Mouse (Mus musculus) lung, embryonic 14.5 days (tissue): ENCODE measurements around the gene Pqbp1. TPM values are rescaled to one million over a fixed set of nuclear protein-coding genes. Genes with fewer than 3 reads are reported as not detected.

Experiments
- ATAC-seq: fragments of 200-750 bp; cut with Nextera tagmentation; 2 replicates; pipeline ENCODE4 v1.8.0; 2017; ENCODE audit warnings: mild to moderate bottlenecking, moderate TSS enrichment, moderate library complexity; ENCODE audit not compliant: insufficient read depth
- DNase-seq: peaks from one replicate; pipeline ENCODE4 v3.0.0-alpha.2; 2015
- H3K27ac ChIP-seq: fragments of 300-500 bp; sonication (generic); 2 replicates; pipeline ENCODE4 v1.5.1; 2014; ENCODE audit warnings: low read depth, mild to moderate bottlenecking, moderate library complexity
- H3K27me3 ChIP-seq: fragments of 300-500 bp; sonication (generic); 2 replicates; pipeline ENCODE4 v1.6.1; 2014; ENCODE audit warnings: low read length, control low read depth; ENCODE audit not compliant: insufficient read depth
- H3K36me3 ChIP-seq: fragments of 300-500 bp; sonication (generic); 2 replicates; pipeline ENCODE4 v1.6.1; 2014; ENCODE audit warnings: control low read depth; ENCODE audit not compliant: insufficient read depth
- H3K4me1 ChIP-seq: fragments of 300-500 bp; sonication (generic); 2 replicates; pipeline ENCODE4 v1.6.1; 2014; ENCODE audit warnings: antibody characterized with exemption, control low read depth; ENCODE audit not compliant: insufficient read depth
- H3K4me2 ChIP-seq: fragments of 300-500 bp; sonication (generic); 2 replicates; pipeline ENCODE4 v1.6.1; 2014; ENCODE audit warnings: mild to moderate bottlenecking
- H3K4me3 ChIP-seq: fragments of 300-500 bp; sonication (generic); 2 replicates; pipeline ENCODE4 v1.5.1; 2014; ENCODE audit warnings: low read depth, low read length
- H3K9ac ChIP-seq: fragments of 300-500 bp; sonication (generic); 2 replicates; pipeline ENCODE4 v1.6.1; 2014
- H3K9me3 ChIP-seq: fragments of 300-500 bp; sonication (generic); 2 replicates; pipeline ENCODE4 v1.6.1; 2016; ENCODE audit warnings: low read depth, low read length, control low read depth
- CTCF ChIP-seq: IDR thresholded peaks from 2 replicates; pipeline ENCODE4 v1.5.1; 2016; ENCODE audit warnings: antibody characterized with exemption, low read depth
- WGBS: fragments of 180-500 bp; shearing (Covaris S2); extraction: QIAGEN DNeasy Blood & Tissue Kit; methylation state at CpG from one replicate; pipeline ENCODE4 v1.1.7; 2014; 5-methylcytosine and 5-hydroxymethylcytosine counted together
- polyA plus RNA-seq: library from polyadenylated mRNA; unstranded; fragments of >200 nt; fragmentation: Nextera tagmentation; extraction: Ambion mirVana; gene quantifications from 2 replicates; pipeline ENCODE4 v1.2.1, GENCODE M21; 2014

Gene Pqbp1
- polyA plus RNA-seq, 1 experiment from 2014 or later, result 101 TPM

DNA sequence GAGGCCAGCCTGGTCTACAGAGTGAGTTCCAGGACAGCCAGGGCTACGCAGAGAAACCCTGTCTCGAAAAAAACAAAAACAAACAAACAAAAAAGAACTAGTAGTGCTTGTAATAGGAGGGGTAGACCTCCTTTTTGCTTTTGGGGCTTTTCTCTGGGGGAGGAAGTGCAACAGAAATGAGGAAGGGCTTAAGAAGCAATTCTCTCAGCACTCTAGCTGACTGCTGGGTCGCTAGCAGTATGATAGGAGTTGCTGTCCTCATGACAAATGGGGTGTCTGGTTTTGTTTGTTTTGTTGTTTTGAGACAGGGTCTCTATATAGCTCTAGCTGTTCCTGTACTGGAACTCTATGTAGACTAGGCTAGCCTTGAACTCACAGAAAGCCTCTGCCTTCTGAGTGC lies 34.5 kb downstream of the Pqbp1 start:
- 62% methylated on average over 3 of the region's 3 CpGs for WGBS
- DNase-seq (no peak), ATAC-seq (no peak)
- Histone ChIP-seq H3K9me3 (no peaks in the 10 kb centered on the region), H3K36me3 (peaks cover 13% of the 10 kb centered on the region; the same call in 1 of the 2 replicates), H3K27ac (no peak overlapping the region), H3K4me3 (no peak overlapping the region), H3K4me2 (no peak overlapping the region), H3K9ac (no peak overlapping the region), H3K27me3 (no peaks in the 10 kb centered on the region), H3K4me1 (no peaks in the 10 kb centered on the region)
- no peak for TF ChIP-seq CTCF

DNA sequence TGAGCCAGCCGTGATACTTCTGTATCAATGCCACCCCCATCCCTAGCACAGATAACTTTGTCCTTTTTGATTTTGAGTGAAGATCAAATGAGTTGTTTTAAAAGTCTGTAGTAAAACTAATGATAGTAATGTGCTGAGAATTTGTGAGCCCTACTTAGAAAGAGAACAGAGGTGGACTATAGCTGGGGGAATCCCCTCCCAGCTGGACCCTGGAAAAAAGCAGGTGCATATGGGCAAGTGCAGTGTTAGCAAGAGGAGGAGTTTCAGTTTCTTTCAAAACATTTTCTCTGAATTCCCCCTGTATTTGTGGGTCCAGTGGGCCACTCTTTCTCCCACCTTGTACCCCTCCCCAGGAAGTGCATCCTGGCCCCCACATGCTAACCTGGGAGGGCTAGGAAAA lies 35.9 kb downstream of the Pqbp1 start:
- ATAC-seq (no peak), DNase-seq (no peak)
- Histone ChIP-seq H3K4me2 (no peak overlapping the region), H3K9me3 (no peaks in the 10 kb centered on the region), H3K36me3 (peaks cover 10% of the 10 kb centered on the region; the same call in 1 of the 2 replicates), H3K27me3 (no peaks in the 10 kb centered on the region), H3K4me3 (no peak overlapping the region), H3K9ac (no peak overlapping the region), H3K4me1 (no peaks in the 10 kb centered on the region), H3K27ac (no peak overlapping the region)
- no peak for TF ChIP-seq CTCF
- 70% methylated on average over 1 of the region's 1 CpGs for WGBS

DNA sequence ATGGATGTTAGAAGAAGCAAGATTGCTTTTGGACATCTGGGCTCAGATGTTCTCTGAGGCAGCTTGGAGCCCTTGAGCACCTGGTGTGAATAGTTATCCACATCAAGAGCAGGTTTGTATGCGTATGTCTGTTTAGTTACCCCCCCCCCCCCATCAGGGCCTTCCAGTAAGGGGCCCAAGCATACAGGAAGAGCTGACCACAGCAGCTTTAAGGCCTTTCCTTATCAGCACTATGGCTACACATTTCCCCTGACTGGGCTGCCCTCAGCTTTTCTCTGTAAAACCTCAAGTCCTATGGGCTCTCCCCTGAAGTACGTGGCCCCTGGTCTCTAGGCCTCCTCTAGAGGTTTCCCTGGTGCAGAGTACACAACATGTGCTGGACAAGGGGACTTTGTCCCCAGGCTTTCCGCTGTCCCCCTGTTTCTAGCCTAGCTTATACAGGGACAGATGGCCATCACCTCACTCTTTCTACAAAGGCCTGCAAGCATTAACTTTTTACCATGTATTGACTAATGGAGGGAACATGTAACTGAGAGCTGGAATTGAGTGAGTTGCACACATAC lies 39.8 kb downstream of the Pqbp1 start:
- H3K36me3 ChIP-seq, result peaks cover 10% of the 10 kb centered on the region; the same call in 1 of the 2 replicates
- no peaks in the 10 kb centered on the region for H3K4me1 ChIP-seq
- TF ChIP-seq CTCF, result no peak
- ATAC-seq (no peak), DNase-seq (no peak)
- 86% methylated on average over 3 of the region's 3 CpGs for whole genome bisulfite sequencing
- H3K9me3 ChIP-seq, result no peaks in the 10 kb centered on the region
- H3K27ac ChIP-seq, result no peak overlapping the region
- H3K9ac ChIP-seq, result no peak overlapping the region
- no peak overlapping the region for H3K4me3 ChIP-seq
- H3K27me3 ChIP-seq, result no peaks in the 10 kb centered on the region
- no peak overlapping the region for H3K4me2 ChIP-seq

DNA sequence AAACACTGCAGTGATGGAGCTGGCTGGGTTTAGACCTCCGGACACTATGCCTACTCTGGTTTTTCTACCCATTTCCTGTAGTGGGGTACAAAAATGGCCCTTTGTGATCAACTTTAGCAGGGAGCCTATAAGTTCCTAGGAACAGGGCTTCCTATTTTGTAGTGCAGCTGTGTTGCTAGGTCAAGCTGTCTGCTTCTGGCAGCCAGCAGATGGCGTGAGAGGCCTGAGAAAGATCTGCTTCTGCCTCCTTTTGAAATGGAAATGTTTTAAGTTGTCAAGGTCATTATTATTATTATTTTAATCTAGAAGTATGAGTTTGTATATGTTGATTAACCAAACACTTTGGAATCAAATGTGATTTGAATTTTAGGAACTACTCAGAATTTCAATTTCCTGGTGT lies 44.5 kb downstream of the Pqbp1 start:
- Histone ChIP-seq H3K27ac (no peak overlapping the region), H3K9me3 (no peaks in the 10 kb centered on the region), H3K4me3 (no peak overlapping the region), H3K4me2 (no peak overlapping the region), H3K27me3 (no peaks in the 10 kb centered on the region), H3K4me1 (no peaks in the 10 kb centered on the region), H3K36me3 (peaks cover 13% of the 10 kb centered on the region; the same call in 1 of the 2 replicates), H3K9ac (no peak overlapping the region)
- 52% methylated on average over 2 of the region's 2 CpGs for WGBS
- no peak for ATAC-seq
- TF ChIP-seq CTCF, result peak; percentile 36; the same call in 1 of the 2 replicates
- peak; percentile 52 for DNase-seq

DNA sequence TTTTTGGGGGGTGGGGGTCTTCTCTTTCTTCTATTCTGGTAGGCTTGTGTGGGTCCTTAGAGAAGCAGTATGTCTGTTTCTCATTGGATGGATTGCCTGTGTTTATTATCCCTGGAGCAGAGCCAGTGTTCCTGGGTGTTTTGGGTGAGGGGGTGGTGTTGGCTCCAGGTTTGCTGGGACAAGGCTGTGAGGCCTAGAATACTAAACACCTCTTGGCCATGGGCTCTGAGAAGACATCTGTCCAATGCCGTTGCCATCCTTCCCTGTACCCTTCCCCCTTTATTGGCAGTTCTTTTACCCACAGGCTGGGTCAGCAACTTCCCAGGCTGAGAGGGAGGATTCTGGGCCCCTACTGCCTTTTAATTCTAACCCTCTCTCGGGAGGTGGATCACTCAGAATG lies 51.2 kb downstream of the Pqbp1 start:
- H3K4me3 ChIP-seq, result no peak overlapping the region
- WGBS, result 77% methylated on average over 2 of the region's 2 CpGs
- no peak for DNase-seq

More for the DNA sequence above, 51.2 kb downstream of the Pqbp1 start:
- H3K9ac ChIP-seq, result no peak overlapping the region
- H3K4me2 ChIP-seq, result no peak overlapping the region
- no peak for TF ChIP-seq CTCF
- H3K9me3 ChIP-seq, result no peaks in the 10 kb centered on the region
- no peaks in the 10 kb centered on the region for H3K27me3 ChIP-seq
- no peaks in the 10 kb centered on the region; the same call in 1 of the 2 replicates for H3K4me1 ChIP-seq
- H3K27ac ChIP-seq, result no peak overlapping the region
- ATAC-seq, result no peak
- 0 out of 2 replicates have a peak, but pooled peaks cover 16% of the 10 kb centered on the region for H3K36me3 ChIP-seq

Other genes with a start within 250 kb of the Pqbp1 start
- gene Prickle3, start 242.0 kb downstream of the Pqbp1 start, polyA plus RNA-seq, result 8.3 and 8.6 TPM in 2 replicates
- gene Plp2, start 227.9 kb downstream of the Pqbp1 start, polyA plus RNA-seq, result 185 and 188 TPM in 2 replicates
- gene Magix, start 218.0 kb downstream of the Pqbp1 start, polyA plus RNA-seq, result 0.12 and 0.13 TPM in 2 replicates
- gene Gpkow, start 202.1 kb downstream of the Pqbp1 start, polyA plus RNA-seq, result 46.6 and 46.9 TPM in 2 replicates
- gene Wdr45, start 184.9 kb downstream of the Pqbp1 start, polyA plus RNA-seq, result 32.1 and 32.8 TPM in 2 replicates
- gene Gm45208, start 177.0 kb downstream of the Pqbp1 start, polyA plus RNA-seq, result 0.49 and 1.1 TPM in 2 replicates
- gene Praf2, start 170.8 kb downstream of the Pqbp1 start, polyA plus RNA-seq, result 71.2 and 71.8 TPM in 2 replicates
- 22.7 and 25.3 TPM in 2 replicates for gene Ccdc120, start 148.4 kb downstream of the Pqbp1 start, polyA plus RNA-seq
- gene Tfe3, start 136.7 kb downstream of the Pqbp1 start, polyA plus RNA-seq, result 21.7 and 22.5 TPM in 2 replicates
- gene Gripap1, start 109.5 kb downstream of the Pqbp1 start, polyA plus RNA-seq, result 30.7 and 34.1 TPM in 2 replicates
- gene Kcnd1, start 77.0 kb downstream of the Pqbp1 start, polyA plus RNA-seq, result 1.6 and 2.0 TPM in 2 replicates
- 29.9 and 31.7 TPM in 2 replicates for gene Otud5, start 57.9 kb downstream of the Pqbp1 start, polyA plus RNA-seq
- 6.6 and 6.9 TPM in 2 replicates for gene Pim2, start 21.0 kb downstream of the Pqbp1 start, polyA plus RNA-seq
- 13.7 and 15.3 TPM in 2 replicates for gene Slc35a2, start 15.2 kb downstream of the Pqbp1 start, polyA plus RNA-seq
- gene Timm17b, start 88 bp upstream of the Pqbp1 start, polyA plus RNA-seq, result 160 and 174 TPM in 2 replicates
- gene Gm10491, start 8.6 kb upstream of the Pqbp1 start, polyA plus RNA-seq, result not detected in 2 replicates
- not detected in 2 replicates for gene Gm10490, start 10.3 kb upstream of the Pqbp1 start, polyA plus RNA-seq
- gene Pcsk1n, start 20.6 kb upstream of the Pqbp1 start, polyA plus RNA-seq, result 0.66 and 0.76 TPM in 2 replicates
- not detected in 2 replicates for gene Eras, start 29.3 kb upstream of the Pqbp1 start, polyA plus RNA-seq
- gene Hdac6, start 48.6 kb upstream of the Pqbp1 start, polyA plus RNA-seq, result 23.7 and 29.1 TPM in 2 replicates
- 1.1 and 1.6 TPM in 2 replicates for gene Gata1, start 78.8 kb upstream of the Pqbp1 start, polyA plus RNA-seq
- not detected in 2 replicates for gene Glod5, start 119.2 kb upstream of the Pqbp1 start, polyA plus RNA-seq
- 71.6 and 74.3 TPM in 2 replicates for gene Suv39h1, start 175.5 kb upstream of the Pqbp1 start, polyA plus RNA-seq
- 0.43 and 0.60 TPM in 2 replicates for gene Was, start 191.2 kb upstream of the Pqbp1 start, polyA plus RNA-seq
- 20.8 and 21.8 TPM in 2 replicates for gene Wdr13, start 233.6 kb upstream of the Pqbp1 start, polyA plus RNA-seq
- 589 and 659 TPM in 2 replicates for gene Rbm3, start 246.6 kb upstream of the Pqbp1 start, polyA plus RNA-seq